ENCODE assay signal across 17 mouse cellular contexts in the genomic region with DNA sequence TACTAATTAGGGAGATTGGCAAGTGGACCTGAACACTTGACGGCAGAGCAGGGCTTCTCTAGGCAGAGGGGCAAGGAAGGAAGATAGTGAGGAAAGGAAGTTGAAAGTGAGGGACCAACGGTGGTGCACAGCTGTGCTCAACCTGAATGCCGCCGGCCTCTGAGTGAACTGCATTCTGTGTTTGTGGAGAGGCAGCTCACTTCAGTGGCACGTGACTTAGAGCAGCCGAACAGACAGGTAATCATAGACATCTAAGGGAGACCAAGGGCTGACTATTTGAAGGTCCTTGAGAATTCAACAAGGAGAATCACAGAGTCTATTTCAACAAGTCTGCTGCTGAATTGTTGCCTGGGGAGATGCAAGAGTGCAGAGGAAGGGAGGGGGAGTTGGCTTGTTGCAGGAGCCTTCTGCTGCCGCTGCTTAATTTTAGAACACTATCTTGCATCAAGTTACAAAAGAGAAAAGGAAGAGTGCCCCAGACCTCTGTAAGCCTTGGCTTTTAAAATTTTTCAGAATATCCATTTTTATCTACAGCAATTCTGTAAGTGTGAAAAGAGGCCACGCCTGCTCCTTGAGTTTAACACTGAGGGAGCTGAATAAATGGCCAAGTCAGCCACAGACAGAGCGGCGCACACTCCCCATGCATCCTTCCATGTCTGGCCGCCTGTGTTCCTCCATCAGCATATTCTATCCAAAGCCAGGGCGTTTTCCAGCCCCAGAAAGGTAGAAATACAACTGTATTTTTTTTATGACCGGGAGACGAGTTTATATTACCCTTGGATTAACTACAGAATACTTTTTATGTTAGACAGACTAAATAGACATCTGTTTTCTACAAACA. TPM values are rescaled to one million over a fixed set of nuclear protein-coding genes. Genes with fewer than 3 reads are reported as not detected.
DNase-seq lines count a peak whose midpoint lies in the region; ATAC-seq and TF ChIP-seq lines count a peak whose summit lies in the region.
"Had no signal": no experiment of that assay in that cellular context is flagged by ENCODE, and none has a peak within 500 bp of the region (broad histone marks: within the 10 kb centered on the region; RNA-seq: fewer than 3 reads in every experiment).

No protein-coding gene starts in this region.

- no peaks in the 10 kb centered on the region for H3K79me2 ChIP-seq in myocyte (ENCODE audit: control insufficient read depth, insufficient read depth)

- intact Hi-C loops in heart, postnatal 25 days (cut with DNase I): no loop called here

- H3K4me1 ChIP-seq in heart, embryonic 12.5 days (replicated peaks): peaks cover 14% of the 10 kb centered on the region
- H3K4me1 ChIP-seq in lung, embryonic 14.5 days (ENCODE audit: insufficient read depth): no peaks in the 10 kb centered on the region
- peaks cover 80% of the 10 kb centered on the region for H3K4me1 ChIP-seq in limb, embryonic 10.5 days

- WGBS in heart, embryonic 12.5 days: 58% methylated on average over 14 of the region's 14 CpGs
- WGBS in lung, embryonic 14.5 days: 62% methylated on average over 14 of the region's 14 CpGs
- WGBS in limb, embryonic 10.5 days: 71% methylated on average over 14 of the region's 14 CpGs

- ATAC-seq in heart, embryonic 12.5 days (ENCODE audit: insufficient number of reproducible peaks, low FRiP score): 0 out of 2 replicates have a peak, but pooled peaks have one; percentile 33
- 0 out of 2 replicates have a peak, but pooled peaks have one; percentile 24 for ATAC-seq in lung, embryonic 14.5 days (ENCODE audit: insufficient read depth)

- H3K27ac ChIP-seq in heart, embryonic 12.5 days (ENCODE audit: poor library complexity, severe bottlenecking): no peak overlapping the region
- H3K27ac ChIP-seq in lung, embryonic 14.5 days (ENCODE audit: low read depth): no peak overlapping the region
- peak overlapping the region; percentile 72 for H3K27ac ChIP-seq in limb, embryonic 10.5 days
- H3K27ac ChIP-seq: intestine, embryonic 15.5 days; midbrain, embryonic 12.5 days had no signal

- no peaks in the 10 kb centered on the region for H3K9me3 ChIP-seq in heart, embryonic 12.5 days (replicated peaks)
- H3K9me3 ChIP-seq in lung, embryonic 14.5 days (ENCODE audit: low read depth, low read length): no peaks in the 10 kb centered on the region
- H3K9me3 ChIP-seq in limb, embryonic 10.5 days (replicated peaks): no peaks in the 10 kb centered on the region
- H3K9me3 ChIP-seq: intestine, embryonic 15.5 days; midbrain, embryonic 12.5 days had no signal

- TF ChIP-seq POLR2A in myocyte (IDR thresholded peaks at IDR 0.05; ENCODE audit: insufficient read length, low read depth): no peak

- DNase-seq in heart, postnatal 25 days (ENCODE audit: low spot score): no peak
- DNase-seq in lung, embryonic 14.5 days: no peak
- no peak for DNase-seq in lung, postnatal 36 days
- no peak for DNase-seq in limb, embryonic 10.5 days (ENCODE audit: low spot score)
- no peak for DNase-seq in spleen, postnatal 4 days (ENCODE audit: low spot score in 2 of 2)
- DNase-seq: adrenal gland, postnatal 36 days; cerebellum, adult 9-11 months; gastrocnemius, postnatal 10 days; kidney, postnatal 4 days; lung, adult 18-20 months; spleen, adult 18-20 months; thymus, adult 2 months had no signal

- H3K4me2 ChIP-seq in heart, embryonic 12.5 days: peak overlapping the region; percentile 42
- no peak overlapping the region for H3K4me2 ChIP-seq in lung, embryonic 14.5 days
- H3K4me2 ChIP-seq in myocyte (ENCODE audit: low read depth): no peak overlapping the region
- H3K4me2 ChIP-seq: midbrain, embryonic 12.5 days had no signal

- H3K4me3 ChIP-seq in heart, embryonic 12.5 days: no peak overlapping the region
- no peak overlapping the region for H3K4me3 ChIP-seq in lung, embryonic 14.5 days (ENCODE audit: low read depth, low read length)
- H3K4me3 ChIP-seq in limb, embryonic 10.5 days: no peak overlapping the region
- no peak overlapping the region for H3K4me3 ChIP-seq in myocyte
- H3K4me3 ChIP-seq: intestine, embryonic 15.5 days; midbrain, embryonic 12.5 days had no signal

- no peaks in the 10 kb centered on the region for H3K36me3 ChIP-seq in heart, embryonic 12.5 days
- H3K36me3 ChIP-seq in lung, embryonic 14.5 days (ENCODE audit: insufficient read depth): no peaks in the 10 kb centered on the region
- no peaks in the 10 kb centered on the region for H3K36me3 ChIP-seq in limb, embryonic 10.5 days
- H3K36me3 ChIP-seq in myocyte (ENCODE audit: control insufficient read depth, insufficient read depth): no peaks in the 10 kb centered on the region
- H3K36me3 ChIP-seq: intestine, embryonic 15.5 days; midbrain, embryonic 12.5 days had no signal

- no peak overlapping the region for H3ac ChIP-seq in myocyte (ENCODE audit: control insufficient read depth, insufficient read length)

- H3K27me3 ChIP-seq in heart, embryonic 12.5 days (replicated peaks): no peaks in the 10 kb centered on the region
- H3K27me3 ChIP-seq in lung, embryonic 14.5 days (ENCODE audit: insufficient read depth, low read length): no peaks in the 10 kb centered on the region
- no peaks in the 10 kb centered on the region for H3K27me3 ChIP-seq in limb, embryonic 10.5 days (ENCODE audit: low read depth, poor library complexity, severe bottlenecking)
- H3K27me3 ChIP-seq in myocyte (ENCODE audit: control insufficient read depth, insufficient read depth, insufficient read length): no peaks in the 10 kb centered on the region
- H3K27me3 ChIP-seq: intestine, embryonic 15.5 days; midbrain, embryonic 12.5 days had no signal

- no peak overlapping the region for H3K9ac ChIP-seq in heart, embryonic 12.5 days
- H3K9ac ChIP-seq in lung, embryonic 14.5 days: no peak overlapping the region
- H3K9ac ChIP-seq: intestine, embryonic 15.5 days; midbrain, embryonic 12.5 days had no signal

- TF ChIP-seq CTCF in lung, embryonic 14.5 days (IDR thresholded peaks at IDR 0.05; ENCODE audit: low read depth): no peak

TF ChIP-seq in myocyte, 11 proteins besides CTCF, POLR2A, EP300 and RAD21:
- TF ChIP-seq USF1 (IDR thresholded peaks at IDR 0.05; ENCODE audit: low read depth): no peak
- peak; percentile 38 for TF ChIP-seq POLR2AphosphoS2 (IDR thresholded peaks at IDR 0.05; ENCODE audit: insufficient read length, low read depth)
- TF ChIP-seq REST (IDR thresholded peaks at IDR 0.05; ENCODE audit: insufficient read depth, insufficient read length): no peak
- no peak for TF ChIP-seq CEBPB (IDR thresholded peaks at IDR 0.05; ENCODE audit: insufficient read depth, poor library complexity, severe bottlenecking)

RNA-seq across cellular contexts. Expression of a gene that starts 59.4 kb away (rescaled TPM):
- not detected in 2 replicates for polyA plus RNA-seq in heart, embryonic 12.5 days (2016; fragmentation: Nextera tagmentation; extraction: Ambion mirVana)
- total RNA-seq in heart, postnatal 25 days (2021): not detected
- not detected in 2 replicates for polyA plus RNA-seq in lung, embryonic 14.5 days (2014; fragmentation: Nextera tagmentation; extraction: Ambion mirVana)
- polyA plus RNA-seq in limb, embryonic 10.5 days (2016; fragmentation: Nextera tagmentation; extraction: Ambion mirVana): not detected in 2 replicates
- not detected for polyA plus RNA-seq in myocyte (2012; fragmentation: generic; extraction: Trizol)
- total RNA-seq: adrenal gland, postnatal 36 days; gastrocnemius, postnatal 10 days; left cerebral cortex, postnatal 10 days had no signal
- polyA plus RNA-seq: intestine, embryonic 15.5 days; midbrain, embryonic 12.5 days; thymus, adult 2 months had no signal
